Mouse (Mus musculus) embryonic facial prominence, embryonic 15.5 days (tissue): ENCODE results near the gene Ranbp1. TPM values are rescaled to one million over a fixed set of nuclear protein-coding genes. Genes with fewer than 3 reads are reported as not detected.
"Not testable (repeated sequence)": the region's sequence is repeated elsewhere in the genome, so short reads cannot be mapped to it uniquely, and the experiment has no call there.

Experiments
- ATAC-seq: fragments of 200-750 bp; cut with Nextera tagmentation; 2 replicates; pipeline ENCODE4 v1.8.0; 2017; ENCODE audit warnings: low read depth, moderate TSS enrichment; ENCODE audit not compliant: insufficient number of reproducible peaks, low FRiP score, low TSS enrichment
- H3K27ac ChIP-seq: fragments of 300-500 bp; sonication (generic); replicated peaks from 2 replicates; pipeline ENCODE4 v1.5.1; 2015; ENCODE audit warnings: mild to moderate bottlenecking, inconsistent platforms
- H3K27me3 ChIP-seq: fragments of 300-500 bp; sonication (generic); 2 replicates; pipeline ENCODE4 v1.6.1; 2015; ENCODE audit warnings: inconsistent platforms
- H3K36me3 ChIP-seq: fragments of 300-500 bp; sonication (generic); 2 replicates; pipeline ENCODE4 v1.6.1; 2015; ENCODE audit warnings: mild to moderate bottlenecking, inconsistent platforms
- H3K4me1 ChIP-seq: fragments of 300-500 bp; sonication (generic); 2 replicates; pipeline ENCODE4 v1.6.1; 2015; ENCODE audit warnings: inconsistent platforms
- H3K4me2 ChIP-seq: fragments of 300-500 bp; sonication (generic); replicated peaks from 2 replicates; pipeline ENCODE4 v1.6.1; 2015; ENCODE audit warnings: mild to moderate bottlenecking, inconsistent platforms
- H3K4me3 ChIP-seq: fragments of 300-500 bp; sonication (generic); replicated peaks from 2 replicates; pipeline ENCODE4 v1.5.1; 2015; ENCODE audit warnings: mild to moderate bottlenecking, inconsistent platforms
- H3K9ac ChIP-seq: fragments of 300-500 bp; sonication (generic); 2 replicates; pipeline ENCODE4 v1.6.1; 2015; ENCODE audit warnings: inconsistent platforms
- H3K9me3 ChIP-seq: fragments of 300-500 bp; sonication (generic); replicated peaks from 2 replicates; pipeline ENCODE4 v1.6.1; 2016; ENCODE audit warnings: inconsistent platforms
- WGBS: fragments of 180-500 bp; shearing (Covaris S2); methylation state at CpG from one replicate; pipeline ENCODE4 v1.1.7; 2015; 5-methylcytosine and 5-hydroxymethylcytosine counted together
- microRNA counts: library from miRNA; unstranded; fragments of <30 nt; microRNA quantifications from one replicate; lab custom pipeline; 2016
- microRNA-seq: library from miRNA; unstranded; fragments of <30 nt; microRNA quantifications from one replicate; pipeline ENCODE4, GENCODE M21; 2016; ENCODE audit warnings: borderline number of aligned reads
- polyA plus RNA-seq: library from polyadenylated mRNA; unstranded; fragments of >200 nt; fragmentation: Nextera tagmentation; extraction: Ambion mirVana; gene quantifications from 2 replicates; pipeline ENCODE4 v1.2.1, GENCODE M21; 2015

Gene Ranbp1
- polyA plus RNA-seq, 1 experiment from 2014 or later: 466 TPM

DNA sequence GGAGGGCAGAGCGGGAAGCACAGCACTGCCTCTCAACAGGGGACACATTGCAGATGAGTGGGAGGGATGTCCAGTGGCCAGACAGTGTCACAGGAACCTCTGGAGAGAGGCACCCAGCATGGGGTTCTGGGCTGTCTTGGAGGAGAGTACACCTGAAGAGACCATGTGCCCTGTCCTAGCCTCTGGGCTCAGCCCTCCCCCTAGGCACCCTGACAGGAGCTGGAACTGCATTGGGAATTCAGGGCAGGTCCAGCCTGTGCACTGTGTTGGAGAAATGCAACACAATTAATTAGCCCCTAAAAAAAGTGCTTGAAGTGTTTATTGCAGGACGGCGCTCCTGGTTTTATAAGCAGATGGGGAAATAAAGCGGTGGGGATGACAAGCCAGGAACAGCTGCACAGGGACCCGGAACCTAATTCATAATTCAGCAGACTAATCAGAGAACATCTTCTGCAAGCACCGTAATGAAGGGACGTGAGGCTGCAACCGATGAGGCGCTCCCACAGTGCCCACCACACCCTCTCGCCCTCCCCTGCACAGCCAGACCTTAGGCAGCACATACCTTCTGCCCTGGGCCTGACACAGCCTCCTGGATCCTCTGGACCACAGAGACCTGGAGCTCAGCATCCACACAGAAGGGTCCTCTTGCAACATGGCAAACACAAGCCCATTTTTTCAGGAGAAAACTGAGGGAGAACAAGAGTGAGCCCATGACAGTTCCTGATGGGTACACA lies 50.0 kb downstream of the Ranbp1 start:
- Histone ChIP-seq H3K9ac (no peak overlapping the region), H3K27ac (no peak overlapping the region), H3K36me3 (no peaks in the 10 kb centered on the region), H3K4me2 (no peak overlapping the region), H3K4me3 (no peak overlapping the region), H3K9me3 (no peaks in the 10 kb centered on the region), H3K4me1 (peaks cover 13% of the 10 kb centered on the region), H3K27me3 (no peaks in the 10 kb centered on the region)
- ATAC-seq: no peak
- WGBS: 72% methylated on average over 10 of the region's 10 CpGs

DNA sequence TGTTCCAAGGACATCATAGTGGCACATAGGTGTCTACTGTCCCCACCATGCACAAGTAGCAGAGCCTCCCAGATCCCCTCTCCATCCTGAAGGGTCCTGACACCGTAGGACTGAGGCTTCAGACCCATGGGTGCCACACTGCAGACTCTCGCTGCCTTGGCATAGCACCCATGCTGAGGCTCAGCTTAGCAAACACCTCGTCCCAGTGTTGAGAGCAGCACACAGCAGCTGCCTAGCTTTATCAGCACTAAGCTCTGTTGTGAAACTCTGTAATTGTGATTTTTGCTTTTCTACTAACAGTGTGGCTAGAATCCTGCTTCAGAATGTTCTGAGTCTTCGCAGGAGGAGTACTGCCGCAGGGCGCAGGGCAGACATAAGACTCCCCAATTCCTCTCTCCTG lies 50.7 kb downstream of the Ranbp1 start:
- no peak for ATAC-seq
- H3K9me3 ChIP-seq: no peaks in the 10 kb centered on the region
- H3K27me3 ChIP-seq: no peaks in the 10 kb centered on the region
- H3K27ac ChIP-seq: no peak overlapping the region
- H3K4me2 ChIP-seq: no peak overlapping the region
- no peak overlapping the region for H3K9ac ChIP-seq
- no peak overlapping the region for H3K4me3 ChIP-seq
- peaks cover 13% of the 10 kb centered on the region for H3K4me1 ChIP-seq
- H3K36me3 ChIP-seq: no peaks in the 10 kb centered on the region
- 77% methylated on average over 6 of the region's 6 CpGs for WGBS

DNA sequence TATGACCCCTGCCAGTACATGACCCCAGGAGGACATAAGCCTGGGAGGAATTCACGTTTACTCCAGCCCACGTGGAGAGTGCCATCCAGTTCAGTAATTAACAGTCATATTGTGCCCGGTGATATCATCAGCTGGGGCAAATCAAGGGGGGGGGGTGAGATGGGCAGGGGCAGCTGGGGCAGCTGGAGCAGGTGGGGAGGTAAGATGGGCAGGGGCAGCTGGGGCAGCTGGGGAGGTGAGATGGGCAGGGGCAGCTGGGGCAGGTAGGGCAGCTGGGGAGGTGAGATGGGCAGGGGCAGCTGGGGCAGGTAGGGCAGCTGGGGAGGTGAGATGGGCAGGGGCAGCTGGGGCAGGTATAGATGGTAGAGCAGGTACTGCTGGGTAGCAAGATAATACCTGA lies 53.0 kb downstream of the Ranbp1 start:
- 44% methylated on average over 3 of the region's 3 CpGs for WGBS

DNA sequence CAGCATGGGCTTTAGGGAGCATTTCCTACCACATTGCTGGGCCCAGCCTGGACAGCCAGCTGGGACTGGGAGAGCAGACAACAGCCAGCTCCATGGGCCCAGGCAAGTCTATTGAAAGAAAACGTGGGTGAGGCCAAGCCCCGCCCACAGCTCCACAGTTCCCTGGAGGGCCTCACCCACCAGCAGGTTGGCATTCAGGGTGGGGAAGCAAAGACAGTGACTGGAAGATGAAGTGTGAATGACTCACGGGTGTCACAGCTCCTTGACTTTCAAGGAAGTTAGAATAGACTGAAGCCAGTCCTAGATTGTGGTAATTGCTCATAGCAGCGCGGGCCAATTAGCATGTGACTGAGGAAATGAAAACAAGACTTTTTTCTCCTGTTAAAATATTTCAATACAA lies 53.5 kb downstream of the Ranbp1 start:
- no peak overlapping the region for H3K4me3 ChIP-seq
- H3K4me1 ChIP-seq: peaks cover 10% of the 10 kb centered on the region
- H3K36me3 ChIP-seq: no peaks in the 10 kb centered on the region
- no peak overlapping the region for H3K4me2 ChIP-seq
- no peak overlapping the region for H3K9ac ChIP-seq
- ATAC-seq: peak; percentile 49; the same call in 1 of the 2 replicates
- peak overlapping the region; percentile 52 for H3K27ac ChIP-seq
- WGBS: 38% methylated on average over 5 of the region's 5 CpGs
- H3K27me3 ChIP-seq: no peaks in the 10 kb centered on the region
- no peaks in the 10 kb centered on the region for H3K9me3 ChIP-seq

More for the DNA sequence above, 53.0 kb downstream of the Ranbp1 start:
- not testable (repeated sequence) for H3K27me3 ChIP-seq, H3K4me3 ChIP-seq, ATAC-seq, H3K9me3 ChIP-seq, H3K36me3 ChIP-seq, H3K27ac ChIP-seq, H3K9ac ChIP-seq, H3K4me2 ChIP-seq
- H3K4me1 ChIP-seq: peaks cover 10% of the 10 kb centered on the region

DNA sequence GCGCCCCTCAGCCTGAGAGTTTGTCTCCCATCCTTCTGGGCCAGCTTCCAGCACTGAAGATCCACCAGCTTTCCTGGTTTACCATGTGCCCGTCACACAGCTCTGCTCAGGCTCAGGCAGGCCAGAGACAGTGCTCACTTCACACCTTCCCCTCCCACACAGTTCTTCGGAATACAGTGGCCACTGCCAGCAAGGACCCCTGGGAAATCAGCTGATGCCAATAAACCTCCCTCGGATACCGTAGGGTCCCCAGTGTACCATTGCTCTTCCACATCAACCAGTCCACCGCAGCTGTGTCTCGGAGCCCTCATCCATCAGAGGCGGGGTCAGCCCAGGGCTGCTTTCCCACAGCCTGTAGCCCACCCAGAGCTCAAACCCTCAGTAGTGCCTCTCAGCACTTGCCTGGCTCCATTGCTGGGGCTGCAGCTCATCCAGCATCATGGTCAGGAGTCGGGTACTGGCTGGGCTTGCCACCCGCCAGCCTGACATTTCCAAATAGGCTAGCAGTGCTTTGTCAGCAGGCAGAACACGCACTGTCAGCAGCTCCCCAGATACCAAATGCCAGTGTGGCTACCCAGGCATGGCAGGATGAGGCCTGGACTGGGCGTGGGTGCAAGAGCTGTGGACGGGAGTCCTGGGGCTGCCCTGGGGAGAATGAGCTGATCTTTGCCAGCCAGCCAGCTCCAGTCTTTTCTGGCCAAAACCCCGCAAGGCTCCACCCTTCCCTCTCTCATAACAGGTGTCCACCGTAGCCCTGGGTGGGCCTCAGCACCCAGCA lies 54.1 kb downstream of the Ranbp1 start:
- Histone ChIP-seq H3K9me3 (no peaks in the 10 kb centered on the region), H3K4me2 (no peak overlapping the region), H3K4me3 (no peak overlapping the region), H3K27me3 (no peaks in the 10 kb centered on the region), H3K9ac (no peak overlapping the region), H3K27ac (peak overlapping the region; percentile 52), H3K36me3 (no peaks in the 10 kb centered on the region), H3K4me1 (peaks cover 10% of the 10 kb centered on the region)
- 0 out of 2 replicates have a peak, but pooled peaks have one; percentile 40 for ATAC-seq
- 62% methylated on average over 15 of the region's 15 CpGs for WGBS

DNA sequence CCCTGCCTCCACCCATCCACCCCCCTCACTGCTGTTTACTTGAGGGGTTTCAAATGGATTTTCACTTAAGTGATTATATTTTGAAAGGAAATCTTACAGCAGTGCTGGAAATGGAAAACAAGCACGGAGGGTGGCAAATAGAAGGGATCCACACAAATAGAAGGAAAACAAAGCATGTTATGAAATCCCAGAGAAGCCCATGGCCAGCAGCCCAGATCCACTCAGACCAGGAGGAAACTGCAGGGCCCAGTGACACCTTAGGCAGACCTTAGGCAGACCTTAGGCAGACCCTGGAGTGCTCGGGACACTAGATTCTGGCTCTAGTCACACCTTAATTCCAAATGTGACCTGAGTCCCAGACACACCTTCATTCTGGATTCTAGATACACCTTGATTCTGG lies 57.5 kb downstream of the Ranbp1 start:
- no peak overlapping the region for H3K4me2 ChIP-seq
- no peaks in the 10 kb centered on the region for H3K9me3 ChIP-seq
- no peaks in the 10 kb centered on the region for H3K27me3 ChIP-seq
- H3K36me3 ChIP-seq: no peaks in the 10 kb centered on the region
- no peak for ATAC-seq
- WGBS: 73% methylated on average over 2 of the region's 2 CpGs
- H3K27ac ChIP-seq: no peak overlapping the region
- no peak overlapping the region for H3K4me3 ChIP-seq
- no peak overlapping the region for H3K9ac ChIP-seq
- peaks cover 10% of the 10 kb centered on the region for H3K4me1 ChIP-seq

MicroRNAs within 50 kb of the gene (microRNA counts, 519-probe panel; counts per million panel counts)
- 2,001 counts per million, percentile 39 among the panel's probes with 10 or more counts for microRNA mmu-miR-1306 (lab: Ali Mortazavi, UCI)

Small RNA genes within 50 kb of the gene (microRNA-seq; reads per million reads assigned to microRNA genes)
- gene Gm24572 (not detected), gene Mir1306 (185 reads per million, percentile 61 among the genes with 10 or more reads in this experiment)

Other genes starting within 250 kb of the Ranbp1 start
- 108 and 115 TPM in 2 replicates for gene Dgcr6, start 195.9 kb downstream of the Ranbp1 start, polyA plus RNA-seq
- gene Prodh, start 158.5 kb downstream of the Ranbp1 start, polyA plus RNA-seq: 11.2 and 11.7 TPM in 2 replicates
- 7.4 and 7.9 TPM in 2 replicates for gene Rtn4r, start 121.1 kb downstream of the Ranbp1 start, polyA plus RNA-seq
- gene Ccdc188, start 30.9 kb downstream of the Ranbp1 start, polyA plus RNA-seq: not detected in 2 replicates
- 24.3 and 24.7 TPM in 2 replicates for gene Zdhhc8, start 13.6 kb downstream of the Ranbp1 start, polyA plus RNA-seq
- gene Trmt2a, start 53 bp downstream of the Ranbp1 start, polyA plus RNA-seq: 114 TPM in 2 replicates
- 2.5 TPM in 2 replicates for gene Gm49776, start 9.6 kb upstream of the Ranbp1 start, polyA plus RNA-seq
- gene Dgcr8, start 40.5 kb upstream of the Ranbp1 start, polyA plus RNA-seq: 28.6 and 31.7 TPM in 2 replicates
- gene Tango2, start 99.4 kb upstream of the Ranbp1 start, polyA plus RNA-seq: 29.3 and 29.8 TPM in 2 replicates
- gene Arvcf, start 99.5 kb upstream of the Ranbp1 start, polyA plus RNA-seq: 33.8 and 37.9 TPM in 2 replicates
- gene Txnrd2, start 177.7 kb upstream of the Ranbp1 start, polyA plus RNA-seq: 17.0 and 18.2 TPM in 2 replicates
- gene Comt, start 178.1 kb upstream of the Ranbp1 start, polyA plus RNA-seq: 109 and 116 TPM in 2 replicates
- gene Gnb1l, start 250.0 kb upstream of the Ranbp1 start, polyA plus RNA-seq: 15.1 and 18.7 TPM in 2 replicates